Mouse (Mus musculus) thymus, adult 2 months (tissue): ENCODE results near the gene Far2.

Source experiments
- CTCF ChIP-seq: fragments of 200-500 bp; IDR thresholded peaks from 2 replicates; pipeline ENCODE4 v1.5.1; 2012; ENCODE audit warnings: mild to moderate bottlenecking, control low read depth, low read length, moderate library complexity, borderline replicate concordance; ENCODE audit not compliant: control insufficient read depth, poor library complexity, insufficient read depth; ENCODE audit errors: extremely low read depth
- POLR2A ChIP-seq: fragments of 200-500 bp; IDR thresholded peaks from 2 replicates; pipeline ENCODE4 v1.6.1; 2012; ENCODE audit warnings: mild to moderate bottlenecking, low read length, control low read depth, moderate library complexity; ENCODE audit not compliant: control insufficient read depth, poor library complexity, insufficient read depth; ENCODE audit errors: extremely low read depth

GRCm38 (mm10) chr6:148066267-148066666, 19.2 kb downstream of the Far2 start:
- TF ChIP-seq CTCF (no peak), POLR2A (no peak)
